Mouse (Mus musculus) embryonic facial prominence, embryonic 13.5 days (tissue): ENCODE results near the gene Tgfbr3l. TPM values are rescaled to one million over a fixed set of nuclear protein-coding genes. Genes with fewer than 3 reads are reported as not detected.

Experiments used
- ATAC-seq: fragments of 200-750 bp; cut with Nextera tagmentation; 2 replicates; pipeline ENCODE4 v1.8.0; 2017; ENCODE audit warnings: low read depth; ENCODE audit not compliant: insufficient number of reproducible peaks, insufficient read depth, low FRiP score, low TSS enrichment
- H3K27ac ChIP-seq: fragments of 300-500 bp; sonication (generic); 2 replicates; pipeline ENCODE4 v1.5.1; 2015; ENCODE audit warnings: moderate library complexity, mild to moderate bottlenecking, inconsistent platforms
- H3K27me3 ChIP-seq: fragments of 300-500 bp; sonication (generic); 2 replicates; pipeline ENCODE4 v1.6.1; 2015; ENCODE audit warnings: mild to moderate bottlenecking, inconsistent platforms
- H3K36me3 ChIP-seq: fragments of 300-500 bp; sonication (generic); 2 replicates; pipeline ENCODE4 v1.6.1; 2015; ENCODE audit warnings: mild to moderate bottlenecking, inconsistent platforms
- H3K4me1 ChIP-seq: fragments of 300-500 bp; sonication (generic); 2 replicates; pipeline ENCODE4 v1.6.1; 2015; ENCODE audit warnings: inconsistent platforms
- H3K4me2 ChIP-seq: fragments of 300-500 bp; sonication (generic); 2 replicates; pipeline ENCODE4 v1.6.1; 2015; ENCODE audit warnings: moderate library complexity, mild to moderate bottlenecking, inconsistent platforms
- H3K4me3 ChIP-seq: fragments of 300-500 bp; sonication (generic); 2 replicates; pipeline ENCODE4 v1.5.1; 2015; ENCODE audit warnings: mild to moderate bottlenecking, inconsistent platforms
- H3K9ac ChIP-seq: fragments of 300-500 bp; sonication (generic); 2 replicates; pipeline ENCODE4 v1.6.1; 2015; ENCODE audit warnings: mild to moderate bottlenecking, inconsistent platforms
- H3K9me3 ChIP-seq: fragments of 300-500 bp; sonication (generic); 2 replicates; pipeline ENCODE4 v1.6.1; 2016; ENCODE audit warnings: inconsistent platforms
- WGBS: fragments of 180-500 bp; shearing (Covaris S2); methylation state at CpG from one replicate; pipeline ENCODE4 v1.1.7; 2015; ENCODE audit warnings: mixed read lengths; 5-methylcytosine and 5-hydroxymethylcytosine counted together
- polyA plus RNA-seq: library from polyadenylated mRNA; unstranded; fragments of >200 nt; fragmentation: Nextera tagmentation; extraction: Ambion mirVana; gene quantifications from 2 replicates; pipeline ENCODE4 v1.2.1, GENCODE M21; 2015

Gene Tgfbr3l
- polyA plus RNA-seq, 1 experiment from 2014 or later = 7.3 TPM

GRCm38 (mm10) chr8:4275275-4276110 lies 27.5 kb downstream of the Tgfbr3l start, which contains the start of gene Timm44:
TSS of gene Timm44 (minus strand) at chr8:4275913.
- H3K4me3 ChIP-seq = peak within 1 kb of the TSS; percentile 76
- peaks cover 31% of the 10 kb centered on the region for H3K36me3 ChIP-seq
- peak within 1 kb of the TSS; percentile 84 for H3K9ac ChIP-seq
- peak; percentile 93 for ATAC-seq
- H3K4me2 ChIP-seq = peak within 1 kb of the TSS; percentile 68
- peak within 1 kb of the TSS; percentile 63 for H3K27ac ChIP-seq
- H3K27me3 ChIP-seq = no peaks in the 10 kb centered on the region
- no peaks in the 10 kb centered on the region for H3K9me3 ChIP-seq
- peaks cover 6% of the 10 kb centered on the region for H3K4me1 ChIP-seq
- WGBS = under 1% methylated on average over 39 of the region's 39 CpGs

- Histone ChIP-seq H3K36me3 (peaks cover 27% of the 10 kb centered on the region), H3K4me2 (peak overlapping the region; percentile 68), H3K4me3 (peak overlapping the region; percentile 76), H3K9me3 (no peaks in the 10 kb centered on the region), H3K27me3 (no peaks in the 10 kb centered on the region), H3K4me1 (peaks cover 6% of the 10 kb centered on the region), H3K9ac (peak overlapping the region; percentile 84), H3K27ac (peak overlapping the region; percentile 63)
- 30% methylated on average over 9 of the region's 9 CpGs for WGBS
- ATAC-seq = no peak
Measured at GRCm38 (mm10) chr8:4276111-4276465, 28.1 kb downstream of the Tgfbr3l start.

- WGBS = 90% methylated on average over 5 of the region's 5 CpGs
- no peak overlapping the region for H3K9ac ChIP-seq
- H3K27me3 ChIP-seq = no peaks in the 10 kb centered on the region
- no peak overlapping the region for H3K4me3 ChIP-seq
- H3K4me1 ChIP-seq = no peaks in the 10 kb centered on the region
- no peak for ATAC-seq
- no peak overlapping the region for H3K27ac ChIP-seq
- peaks cover 89% of the 10 kb centered on the region for H3K36me3 ChIP-seq
- no peaks in the 10 kb centered on the region for H3K9me3 ChIP-seq
- no peak overlapping the region for H3K4me2 ChIP-seq
Measured at GRCm38 (mm10) chr8:4292738-4293137, 44.7 kb downstream of the Tgfbr3l start.

- peaks cover 91% of the 10 kb centered on the region for H3K36me3 ChIP-seq
- ATAC-seq = no peak
Measured at GRCm38 (mm10) chr8:4297822-4298221, 49.8 kb downstream of the Tgfbr3l start.

More at GRCm38 (mm10) chr8:4297822-4298221, 49.8 kb downstream of the Tgfbr3l start:
- no peak overlapping the region for H3K27ac ChIP-seq
- no peaks in the 10 kb centered on the region for H3K4me1 ChIP-seq
- no peaks in the 10 kb centered on the region for H3K9me3 ChIP-seq
- WGBS = 87% methylated on average over 4 of the region's 4 CpGs
- H3K27me3 ChIP-seq = no peaks in the 10 kb centered on the region
- no peak overlapping the region for H3K9ac ChIP-seq
- H3K4me2 ChIP-seq = no peak overlapping the region
- H3K4me3 ChIP-seq = no peak overlapping the region

Other genes starting within 250 kb of the Tgfbr3l start
- gene Cd209f, start 142.4 kb upstream of the Tgfbr3l start, polyA plus RNA-seq = not detected in 2 replicates
- not detected in 2 replicates for gene Cd209g, start 114.1 kb upstream of the Tgfbr3l start, polyA plus RNA-seq
- 34.6 and 36.3 TPM in 2 replicates for gene Evi5l, start 81.6 kb upstream of the Tgfbr3l start, polyA plus RNA-seq
- gene Prr36, start 30.8 kb upstream of the Tgfbr3l start, polyA plus RNA-seq = 2.3 and 3.3 TPM in 2 replicates
- 1.8 and 2.5 TPM in 2 replicates for gene Lrrc8e, start 21.4 kb upstream of the Tgfbr3l start, polyA plus RNA-seq
- gene Map2k7, start 9.5 kb upstream of the Tgfbr3l start, polyA plus RNA-seq = 29.8 and 34.0 TPM in 2 replicates
- 1.8 and 2.0 TPM in 2 replicates for gene Gm49320, start 9.3 kb upstream of the Tgfbr3l start, polyA plus RNA-seq
- 56.1 and 65.7 TPM in 2 replicates for gene Snapc2, start 4.9 kb downstream of the Tgfbr3l start, polyA plus RNA-seq
- 104 and 110 TPM in 2 replicates for gene Ctxn1, start 11.1 kb downstream of the Tgfbr3l start, polyA plus RNA-seq
- 65.7 and 67.6 TPM in 2 replicates for gene Timm44, start 27.7 kb downstream of the Tgfbr3l start, polyA plus RNA-seq
- 21.0 and 21.1 TPM in 2 replicates for gene Ccl25, start 77.0 kb downstream of the Tgfbr3l start, polyA plus RNA-seq
- 262 and 263 TPM in 2 replicates for gene Elavl1, start 77.2 kb downstream of the Tgfbr3l start, polyA plus RNA-seq
- 15.4 and 18.9 TPM in 2 replicates for gene Cers4, start 244.8 kb downstream of the Tgfbr3l start, polyA plus RNA-seq